Mouse (Mus musculus) liver, embryonic 14.5 days (tissue): ENCODE data around the gene Appl1.

ENCODE experiments used
- CTCF ChIP-seq: IDR thresholded peaks from 2 replicates; pipeline ENCODE4 v1.5.1; 2016; ENCODE audit warnings: antibody characterized with exemption, low read depth, control low read depth
- EP300 ChIP-seq: IDR thresholded peaks from 2 replicates; pipeline ENCODE4 v1.6.1; 2016; ENCODE audit warnings: antibody characterized with exemption, low read depth

DNA sequence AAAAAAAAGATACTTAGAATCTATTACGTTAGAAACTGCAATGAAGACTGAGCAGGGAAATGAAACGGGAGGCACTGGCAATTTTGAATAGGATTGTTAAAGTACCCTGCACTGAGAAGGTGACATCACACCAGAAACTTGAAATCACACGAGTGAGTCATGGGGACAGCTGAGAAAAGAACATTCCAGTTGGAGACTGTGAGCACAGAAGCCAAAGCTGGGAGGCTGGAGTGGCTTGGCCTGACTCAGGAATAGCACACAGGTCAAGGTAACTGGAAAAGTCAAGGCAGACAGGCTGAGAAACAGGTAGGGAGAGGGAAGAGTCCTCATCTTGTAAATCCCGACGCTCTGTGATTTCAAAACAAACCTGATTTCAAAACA, 11.1 kb upstream of the Appl1 start:
- TF ChIP-seq EP300 = no peak
- no peak for TF ChIP-seq CTCF
